Mouse (Mus musculus): ENCODE measurements around the gene Tnfsf8.

Tnfsf8 gene

DNA sequence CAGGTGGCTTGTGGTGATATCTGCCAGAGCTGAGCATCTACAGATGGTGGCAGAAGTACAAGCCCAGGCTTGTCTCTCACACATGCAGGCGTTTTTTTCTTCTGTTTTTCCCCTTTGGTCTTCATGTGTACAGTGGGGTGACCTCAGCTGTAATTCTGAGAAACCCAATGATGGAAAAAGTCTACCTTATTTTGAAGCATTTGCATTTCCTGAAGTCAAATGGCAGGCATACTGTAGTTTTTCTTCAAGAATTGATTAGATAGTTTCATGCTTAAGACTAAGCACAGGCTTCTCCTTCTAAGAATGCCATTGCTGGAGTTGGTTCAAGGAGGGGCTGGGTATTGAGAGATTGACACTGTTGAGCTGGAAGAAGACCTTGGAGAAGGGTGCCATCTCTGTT lies 18.9 kb downstream of the Tnfsf8 start:
- DNase-seq (ENCODE audit: low spot score): no peak

DNA sequence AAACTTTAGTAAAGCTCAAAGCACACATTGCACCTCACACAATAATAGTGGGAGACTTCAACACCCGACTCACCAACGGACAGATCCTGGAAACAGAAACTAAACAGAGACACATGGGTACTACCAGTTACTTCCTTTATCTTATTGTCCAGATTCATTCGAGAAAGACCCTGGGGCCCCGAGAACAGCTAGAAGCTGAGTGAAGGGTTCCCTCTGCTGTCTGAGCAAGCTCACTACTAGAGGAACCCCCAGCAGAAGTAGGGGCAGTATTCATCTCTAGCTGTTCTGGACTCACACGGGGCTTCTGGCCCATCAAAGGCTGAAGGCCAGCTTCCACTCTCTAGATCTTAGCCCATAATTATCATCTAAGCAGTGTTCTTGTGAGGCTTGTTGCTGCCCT lies 20.7 kb downstream of the Tnfsf8 start:
- DNase-seq (ENCODE audit: low spot score): no peak

DNA sequence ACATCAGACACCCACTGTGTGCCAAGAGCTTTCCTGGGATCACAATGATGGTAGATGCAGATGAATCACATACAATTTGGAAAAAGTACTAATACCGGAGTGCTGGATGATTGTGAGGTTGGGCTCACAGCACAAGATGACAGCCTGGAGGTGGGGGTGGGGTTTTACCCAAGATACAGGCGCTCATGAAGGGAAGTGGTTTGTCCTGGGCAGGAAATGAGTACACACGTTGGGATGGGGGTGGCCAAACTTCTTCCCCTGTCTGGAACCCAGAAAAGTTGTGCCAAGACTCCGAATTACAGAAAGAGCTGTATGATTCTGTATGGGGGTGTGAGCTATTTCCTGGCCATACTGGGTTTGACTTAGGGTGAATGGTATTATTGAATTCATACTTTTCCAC lies 38.0 kb downstream of the Tnfsf8 start:
- DNase-seq (ENCODE audit: low spot score): no peak

DNA sequence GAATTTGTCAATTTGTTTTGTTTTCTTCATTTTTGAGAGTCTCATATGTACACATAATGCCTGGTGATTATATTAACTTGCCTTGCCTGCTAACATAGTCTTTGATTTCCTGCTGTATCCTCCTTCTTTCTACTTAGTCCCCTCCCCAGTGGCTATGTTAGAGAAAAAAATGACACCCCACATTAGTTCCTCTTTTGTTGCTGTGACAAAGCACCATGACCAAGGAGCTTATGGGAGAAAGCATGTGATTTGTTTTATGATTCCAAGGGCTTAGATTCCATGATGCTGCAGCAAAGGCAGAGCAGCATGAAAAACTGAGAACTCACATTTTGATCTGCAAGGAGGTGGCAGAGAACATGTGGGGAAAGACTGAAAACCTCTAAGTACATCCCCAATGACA lies 43.6 kb downstream of the Tnfsf8 start:
- no peak for DNase-seq (ENCODE audit: low spot score)

DNA sequence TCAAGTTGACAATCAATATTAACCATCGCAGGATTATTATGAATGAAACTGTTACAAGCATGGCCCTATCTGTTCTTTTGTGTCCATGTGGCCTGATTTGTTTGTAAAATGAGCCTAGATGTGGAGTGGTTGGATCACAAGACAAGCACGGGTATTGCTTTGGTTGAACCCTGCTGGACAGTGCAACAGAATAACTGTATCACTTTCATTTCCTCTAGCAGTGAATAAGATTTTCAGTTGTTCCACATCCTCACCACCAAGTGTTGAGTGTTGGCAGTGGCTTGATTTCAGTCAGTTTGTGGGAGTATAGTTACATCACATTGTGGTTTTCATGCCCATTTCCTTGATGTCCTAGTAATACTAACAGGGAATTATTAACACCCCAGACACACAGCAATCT lies 45.5 kb downstream of the Tnfsf8 start:
- no peak for DNase-seq (ENCODE audit: low spot score)

DNA sequence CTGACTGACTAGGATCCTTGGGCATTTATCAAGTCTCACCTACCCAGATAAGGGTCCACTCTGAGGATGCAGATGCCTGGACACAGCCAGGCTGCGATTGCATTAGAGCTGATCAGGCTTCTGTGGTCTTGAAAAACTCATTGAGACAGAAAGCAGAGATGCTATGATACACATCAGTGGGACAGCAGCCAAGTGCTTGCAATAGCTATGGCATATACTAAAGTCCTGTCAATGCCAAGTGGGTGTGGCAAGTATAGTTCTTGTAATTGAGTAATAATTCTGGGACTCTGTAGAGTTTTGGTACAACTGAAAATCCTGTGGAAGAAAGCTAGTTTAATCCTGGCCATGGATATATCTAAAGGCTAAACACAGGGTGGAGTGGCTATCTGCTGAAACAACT lies 63.1 kb downstream of the Tnfsf8 start:
- DNase-seq (ENCODE audit: low spot score): no peak

DNA sequence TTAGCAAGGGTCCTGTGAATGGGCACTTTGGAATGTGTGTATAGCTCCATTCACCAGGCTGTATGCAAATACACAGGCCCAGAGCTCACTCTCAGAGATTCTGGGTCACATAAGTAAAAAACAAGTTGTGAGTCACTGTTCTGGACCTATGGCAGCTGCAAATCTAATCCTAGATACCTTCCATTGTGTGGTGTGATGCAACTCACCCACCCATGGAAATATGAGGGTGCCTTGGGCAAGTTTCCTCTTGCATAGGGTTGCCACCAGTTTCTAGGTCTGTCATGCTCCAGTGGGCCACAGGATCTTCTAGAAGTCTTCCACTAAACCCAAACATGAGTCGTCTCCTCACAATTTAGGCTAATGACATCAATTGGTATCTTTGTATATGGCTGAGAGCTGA lies 64.6 kb downstream of the Tnfsf8 start:
- no peak for DNase-seq (ENCODE audit: low spot score)

DNA sequence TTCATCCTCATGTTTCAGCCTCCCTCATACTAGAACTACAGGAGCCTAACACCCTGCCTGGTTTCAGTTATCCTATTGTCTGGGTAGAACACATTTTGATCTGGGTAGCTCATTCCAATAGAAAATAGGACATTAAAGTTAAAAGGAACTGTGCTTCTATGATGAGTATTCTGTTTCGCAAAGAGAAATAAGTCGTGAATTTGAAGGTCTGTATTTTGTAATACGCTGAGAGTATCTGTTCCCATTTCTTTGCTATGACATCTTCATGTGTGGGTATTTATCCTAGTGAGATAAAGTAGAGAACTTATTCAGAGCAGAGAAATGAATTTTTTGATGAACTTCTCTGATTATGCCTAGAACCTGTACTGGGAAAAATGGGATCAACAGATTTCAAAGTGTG lies 68.8 kb downstream of the Tnfsf8 start:
- DNase-seq (ENCODE audit: low spot score): no peak

DNA sequence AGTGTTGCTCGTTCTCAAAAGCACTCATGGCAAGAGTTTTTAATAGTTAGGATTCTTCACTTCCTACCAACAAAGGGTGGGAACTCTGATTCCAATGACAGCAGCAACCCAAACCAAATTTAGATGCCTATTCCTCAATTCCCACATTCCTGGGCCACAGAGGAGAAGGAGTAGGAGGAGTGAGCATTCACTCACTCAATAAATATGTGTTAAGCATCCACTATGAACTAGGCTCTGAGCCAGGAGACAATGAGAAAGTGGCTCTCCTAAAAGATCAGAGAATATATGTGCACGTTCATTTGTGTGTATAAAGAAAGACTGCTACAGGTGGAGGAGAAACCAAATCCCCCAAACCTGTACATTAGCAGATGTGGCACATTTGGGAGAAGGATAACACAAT lies 75.7 kb downstream of the Tnfsf8 start:
- DNase-seq (ENCODE audit: low spot score): no peak

DNA sequence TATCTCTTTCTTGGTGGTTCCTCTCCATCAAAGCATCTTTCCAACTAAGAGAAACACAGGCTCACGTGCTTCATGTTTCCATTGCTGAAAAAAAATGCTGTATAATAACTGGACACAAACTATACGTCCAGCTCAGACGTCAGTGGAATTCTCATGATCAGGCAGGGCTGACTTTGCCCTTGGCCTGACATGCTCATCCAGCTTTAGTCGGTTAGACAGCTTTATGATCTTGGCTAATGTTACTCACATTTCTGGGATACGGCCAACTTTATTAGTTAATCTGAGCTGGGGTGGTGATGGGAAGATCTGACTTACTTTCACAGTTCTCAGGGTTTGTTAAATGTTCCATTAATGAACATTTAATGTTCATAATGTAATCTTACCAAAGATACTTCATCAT lies 77.3 kb downstream of the Tnfsf8 start:
- DNase-seq (ENCODE audit: low spot score): no peak

DNA sequence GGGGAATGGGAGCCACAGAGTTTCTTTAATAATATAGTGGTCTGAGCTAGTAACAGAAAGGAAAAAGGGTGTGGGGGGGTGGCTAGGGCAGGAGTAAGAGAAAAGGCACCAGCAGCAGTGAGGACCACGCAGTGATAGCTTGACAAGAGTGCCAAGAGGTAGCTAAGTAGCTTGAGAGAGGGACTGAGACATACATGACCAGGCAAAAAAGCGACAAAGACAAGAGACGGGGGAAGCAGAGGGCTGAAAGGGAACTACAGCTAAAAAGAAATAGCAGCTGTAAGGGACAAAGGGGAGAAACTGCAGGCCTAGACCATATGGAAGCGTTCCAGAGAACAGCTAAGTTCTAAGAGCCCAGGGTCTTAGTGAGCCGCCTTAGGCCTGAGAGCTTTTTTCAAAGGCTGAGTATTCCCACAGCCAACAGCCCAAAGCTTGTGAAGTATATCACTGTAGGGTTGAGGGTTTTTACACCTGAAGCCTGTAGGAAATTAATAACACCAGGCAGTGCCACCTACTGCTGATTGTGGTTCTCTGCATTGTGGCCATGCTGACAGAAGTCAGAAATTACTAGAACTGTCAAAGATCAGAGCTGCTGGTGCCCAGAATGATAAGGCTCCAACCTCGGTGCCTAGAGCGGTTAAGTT lies 78.1 kb downstream of the Tnfsf8 start:
- DNase-seq (ENCODE audit: low spot score): no peak
